Mouse (Mus musculus): ENCODE data around the gene Smc3. TPM values are rescaled to one million over a fixed set of nuclear protein-coding genes. Genes with fewer than 3 reads are reported as not detected.
A peak's percentile ranks its signal among the peaks of the same experiment; 100 is the strongest.
"Not testable (repeated sequence)": the region's sequence is repeated elsewhere in the genome, so short reads cannot be mapped to it uniquely, and the experiment has no call there.

Gene Smc3
- total RNA-seq, 1 experiment from 2014 or later, result 212 TPM

DNA sequence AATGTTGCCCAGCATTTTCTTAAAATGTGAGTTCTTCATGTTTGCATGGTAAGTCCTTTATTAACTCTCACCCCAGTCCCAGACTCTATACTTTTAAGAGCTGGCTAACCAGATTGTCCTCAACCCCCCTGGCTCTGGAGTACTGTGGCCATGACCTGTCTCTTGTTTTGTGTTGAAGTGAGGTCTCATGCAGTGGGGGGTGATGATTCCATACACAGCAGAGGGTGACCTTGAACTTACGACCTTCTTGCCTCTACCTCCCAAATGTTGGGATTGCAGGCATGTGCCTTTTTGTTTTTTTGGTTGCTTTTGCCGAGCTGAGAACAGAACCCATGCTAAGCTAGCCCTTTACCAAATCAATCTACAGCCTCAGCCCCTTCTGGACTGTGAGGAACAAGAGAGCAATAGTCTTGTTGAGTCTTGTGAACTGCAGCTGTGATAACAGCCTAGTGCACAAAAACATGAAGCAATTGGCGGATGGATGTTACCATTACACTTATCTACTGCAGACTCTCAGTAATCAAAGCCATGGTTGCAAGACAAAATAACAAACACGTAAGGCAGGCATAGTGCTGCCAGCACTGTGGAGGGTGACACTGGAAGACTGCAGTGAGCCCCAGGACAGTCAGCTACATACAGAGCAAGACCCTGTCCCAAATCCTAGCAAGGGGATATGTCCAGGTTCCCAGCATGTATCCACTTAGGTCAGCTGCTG, 24.7 kb upstream of the Smc3 start:
- no peak for ATAC-seq (replicated peaks; ENCODE audit: low read depth, poor library complexity, severe bottlenecking)

- ATAC-seq (replicated peaks; ENCODE audit: low read depth, poor library complexity, severe bottlenecking), result no peak
These were observed 24.1 kb upstream of the Smc3 start for GRCm38 (mm10) chr19:53576061-53576460.

GRCm38 (mm10) chr19:53577025-53577800, 23.0 kb upstream of the Smc3 start:
- ATAC-seq (replicated peaks; ENCODE audit: low read depth, poor library complexity, severe bottlenecking), result no peak

DNA sequence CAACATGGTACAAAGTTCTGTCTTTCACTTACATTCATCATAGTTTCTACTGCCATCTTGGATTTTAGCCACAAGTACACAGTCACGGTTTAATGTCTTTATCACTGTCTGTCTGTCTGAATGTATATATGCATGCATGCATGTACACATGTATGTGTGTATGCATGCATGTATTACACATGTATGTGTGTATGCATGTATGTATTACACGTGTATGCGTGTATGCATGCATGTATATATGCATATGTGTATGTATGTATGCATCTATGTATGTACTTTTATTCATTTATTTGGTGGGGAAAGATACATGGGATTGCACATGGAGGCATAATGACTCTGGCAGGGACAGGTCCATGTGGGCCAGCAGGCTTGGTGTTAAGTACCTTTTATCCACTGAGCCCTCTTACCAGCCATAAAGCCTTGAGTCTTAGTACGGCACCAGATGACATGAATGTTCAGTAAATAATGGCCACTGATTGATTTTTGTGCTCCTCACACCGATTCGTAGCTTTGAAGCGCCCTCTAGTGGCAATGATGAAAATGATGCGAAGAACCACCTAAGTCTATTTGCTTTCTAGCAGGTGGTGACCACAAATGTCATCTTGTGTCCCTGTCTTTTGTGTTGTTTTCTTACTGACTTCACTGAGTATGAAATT, 21.5 kb upstream of the Smc3 start:
- ATAC-seq (replicated peaks; ENCODE audit: low read depth, poor library complexity, severe bottlenecking), result peak; percentile 81

DNA sequence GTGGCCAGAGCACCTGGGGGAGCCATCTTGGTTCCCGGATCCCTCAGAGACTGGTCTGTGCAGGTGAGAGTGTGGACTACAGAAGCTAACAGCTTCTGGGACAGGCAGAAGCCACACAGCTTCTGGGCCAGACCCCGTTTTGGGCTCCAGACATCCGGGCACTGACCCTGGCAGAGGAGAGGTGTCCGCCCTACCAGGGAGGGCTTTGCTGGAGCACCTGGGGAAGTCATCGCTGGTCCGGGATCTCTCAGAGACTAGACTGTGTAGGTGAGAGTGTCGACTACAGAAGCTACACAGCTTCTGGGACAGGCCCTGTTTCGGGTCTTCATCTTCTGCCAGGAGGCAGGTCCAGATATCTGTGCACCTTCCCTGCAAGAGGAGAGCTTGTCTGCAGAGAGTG, 19.9 kb upstream of the Smc3 start:
- ATAC-seq (replicated peaks; ENCODE audit: low read depth, poor library complexity, severe bottlenecking), result not testable (repeated sequence)

GRCm38 (mm10) chr19:53587686-53588085, 12.5 kb upstream of the Smc3 start:
- ATAC-seq (replicated peaks; ENCODE audit: low read depth, poor library complexity, severe bottlenecking), result not testable (repeated sequence)

- not testable (repeated sequence) for ATAC-seq (replicated peaks; ENCODE audit: low read depth, poor library complexity, severe bottlenecking)
These were observed 11.2 kb upstream of the Smc3 start, which contains the start of gene Nutf2-ps1 for GRCm38 (mm10) chr19:53588968-53589367. Nutf2-ps1 (minus strand) TSS chr19:53589068.

DNA sequence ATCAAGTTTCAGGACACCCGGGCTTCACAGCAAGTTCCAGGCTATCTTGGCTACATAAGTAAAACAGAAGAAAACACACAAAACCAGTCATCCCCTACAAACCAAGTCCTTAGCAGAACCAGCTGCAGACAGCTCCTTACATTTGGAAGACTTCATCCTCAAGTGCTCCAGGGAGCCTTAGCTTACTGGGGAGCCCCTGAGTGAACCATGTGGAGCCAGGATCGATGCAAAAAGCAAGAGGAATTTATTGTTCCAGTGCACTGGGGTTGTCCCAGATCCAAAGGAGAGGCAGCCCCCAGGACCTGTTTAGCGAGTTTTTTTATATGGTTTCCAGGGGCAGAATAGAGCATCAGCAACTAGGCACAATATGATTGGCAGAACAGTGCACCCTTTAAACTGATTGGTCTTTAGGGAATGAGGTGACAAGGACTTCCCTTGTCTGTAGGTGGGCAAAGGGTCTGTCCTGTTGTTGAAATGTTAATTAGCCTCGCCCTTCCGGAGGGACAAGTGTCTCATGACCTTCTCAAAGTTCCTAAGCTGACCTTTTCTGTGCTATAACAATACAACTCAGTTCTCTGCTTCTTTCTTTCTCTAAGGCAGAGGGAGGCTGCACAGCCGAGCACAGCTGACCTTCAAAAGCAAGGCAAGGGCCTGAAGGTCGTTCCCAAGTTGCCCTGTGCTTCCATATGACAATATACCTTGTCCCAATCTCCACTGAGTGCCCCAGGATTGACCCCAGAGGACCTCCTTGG, 3.3 kb upstream of the Smc3 start:
- ATAC-seq (replicated peaks; ENCODE audit: low read depth, poor library complexity, severe bottlenecking), result no peak

- peak; percentile 47; the same call in 1 of the 2 replicates for ATAC-seq (replicated peaks; ENCODE audit: low read depth, poor library complexity, severe bottlenecking)
These were observed 558 bp downstream of the Smc3 start for GRCm38 (mm10) chr19:53600549-53601362.

DNA sequence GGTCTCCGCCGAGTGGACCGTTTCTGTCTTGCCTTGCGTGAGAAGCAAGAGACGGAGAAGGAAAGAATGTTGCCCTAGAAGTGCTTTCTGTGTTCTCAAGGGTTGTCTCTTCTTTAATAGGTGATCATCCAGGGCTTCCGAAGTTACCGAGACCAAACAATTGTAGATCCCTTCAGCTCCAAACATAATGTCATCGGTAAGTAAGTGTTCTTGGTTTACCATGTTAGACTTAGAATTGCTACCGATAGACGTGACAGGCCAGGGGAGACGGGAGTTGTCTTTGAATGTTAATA, 1.1 kb downstream of the Smc3 start:
- no peak for ATAC-seq (replicated peaks; ENCODE audit: low read depth, poor library complexity, severe bottlenecking)

GRCm38 (mm10) chr19:53608921-53609320, 8.7 kb downstream of the Smc3 start:
- ATAC-seq (replicated peaks; ENCODE audit: low read depth, poor library complexity, severe bottlenecking), result no peak

DNA sequence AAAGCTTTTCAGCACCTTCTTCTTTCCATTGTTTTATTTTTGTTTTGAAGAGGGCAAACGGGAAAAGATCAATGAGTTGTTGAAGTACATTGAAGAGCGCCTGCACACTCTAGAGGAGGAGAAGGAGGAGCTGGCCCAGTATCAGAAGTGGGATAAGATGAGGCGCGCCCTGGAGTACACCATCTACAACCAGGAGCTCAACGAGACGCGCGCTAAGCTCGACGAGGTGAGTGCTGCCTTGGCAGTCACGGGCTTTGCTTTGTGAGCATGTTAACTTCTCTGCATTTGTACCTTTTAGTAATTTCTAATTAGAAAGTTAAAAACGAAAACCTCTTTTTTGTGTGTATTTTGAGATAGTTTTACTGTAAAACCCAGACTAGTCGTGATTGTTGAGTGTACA, 21.5 kb downstream of the Smc3 start:
- ATAC-seq (replicated peaks; ENCODE audit: low read depth, poor library complexity, severe bottlenecking), result no peak

- ATAC-seq (replicated peaks; ENCODE audit: low read depth, poor library complexity, severe bottlenecking), result 0 out of 2 replicates have a peak, but pooled peaks have one; percentile 42
These were observed 37.8 kb downstream of the Smc3 start for GRCm38 (mm10) chr19:53638041-53638440.

GRCm38 (mm10) chr19:53638727-53639126, 38.5 kb downstream of the Smc3 start:
- ATAC-seq (replicated peaks; ENCODE audit: low read depth, poor library complexity, severe bottlenecking), result no peak

- no peak for ATAC-seq (replicated peaks; ENCODE audit: low read depth, poor library complexity, severe bottlenecking)
These were observed 43.9 kb downstream of the Smc3 start for GRCm38 (mm10) chr19:53644020-53644595.

DNA sequence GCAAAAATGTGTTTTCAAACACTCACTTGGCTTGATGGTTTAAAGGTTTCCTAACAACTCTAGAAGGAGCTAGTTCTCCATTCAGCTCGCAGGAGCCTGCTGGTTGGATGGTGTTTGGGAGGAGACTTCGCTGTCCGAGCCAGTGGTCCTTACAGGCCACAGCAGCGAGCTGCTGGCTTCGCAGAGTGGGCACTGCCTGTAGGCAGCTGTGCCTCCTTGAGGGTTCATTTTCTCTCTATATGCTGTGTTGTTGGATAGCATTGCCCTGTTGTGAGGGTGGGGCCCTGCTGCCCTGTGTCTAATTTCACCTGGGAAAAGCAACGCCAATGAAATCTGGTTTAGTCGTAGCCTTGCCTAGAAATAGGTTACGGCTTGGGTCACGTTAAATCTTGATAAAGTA, 47.1 kb downstream of the Smc3 start:
- ATAC-seq (replicated peaks; ENCODE audit: low read depth, poor library complexity, severe bottlenecking), result no peak

DNA sequence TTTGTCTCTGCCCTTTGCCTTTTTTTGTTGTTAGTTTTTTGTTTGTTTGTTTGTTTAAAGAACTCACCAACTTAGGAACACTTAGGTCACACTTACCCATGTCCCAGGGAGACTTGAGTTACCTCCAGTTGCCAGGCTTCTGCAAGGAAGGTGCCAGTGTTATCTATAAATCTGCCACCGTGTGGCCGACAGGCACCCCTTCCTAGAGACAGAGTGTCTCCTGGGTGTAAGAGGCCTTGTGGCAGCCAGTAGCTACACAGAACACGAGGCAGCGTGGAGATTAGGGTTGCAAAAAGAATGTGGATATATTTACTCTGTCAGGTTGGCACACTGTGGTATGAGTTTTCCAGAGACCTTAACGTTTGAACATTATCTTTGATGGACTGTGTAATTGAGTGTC, 47.9 kb downstream of the Smc3 start:
- ATAC-seq (replicated peaks; ENCODE audit: low read depth, poor library complexity, severe bottlenecking), result no peak

GRCm38 (mm10) chr19:53648802-53649236, 48.6 kb downstream of the Smc3 start:
- peak; percentile 82 for ATAC-seq (replicated peaks; ENCODE audit: low read depth, poor library complexity, severe bottlenecking)

GRCm38 (mm10) chr19:53649361-53649760, 49.2 kb downstream of the Smc3 start:
- no peak for ATAC-seq (replicated peaks; ENCODE audit: low read depth, poor library complexity, severe bottlenecking)
